Mouse (Mus musculus) heart, postnatal 0 days (tissue): ENCODE results near the gene Chst5.

Source experiments
- CTCF ChIP-seq: IDR thresholded peaks from 2 replicates; pipeline ENCODE4 v1.5.1; 2016; ENCODE audit warnings: antibody characterized with exemption, control low read depth, low read depth
- EP300 ChIP-seq: IDR thresholded peaks from 2 replicates; pipeline ENCODE4 v1.6.1; 2016; ENCODE audit warnings: antibody characterized with exemption, low read depth

GRCm38 (mm10) chr8:111875758-111876157, 34.5 kb downstream of the Chst5 start:
- TF ChIP-seq CTCF (no peak), EP300 (no peak)
